Mouse (Mus musculus) olfactory bulb, adult 2 months (tissue): ENCODE data around the gene Wee2.

Experiments
- CTCF ChIP-seq: fragments of 200-500 bp; IDR thresholded peaks from 2 replicates; pipeline ENCODE4 v1.5.1; 2012; ENCODE audit warnings: low read depth, mild to moderate bottlenecking, low read length, moderate library complexity; ENCODE audit not compliant: insufficient read depth
- POLR2A ChIP-seq: fragments of 200-500 bp; IDR thresholded peaks from 2 replicates; pipeline ENCODE4 v1.6.1; 2012; ENCODE audit warnings: mild to moderate bottlenecking, low read depth, low read length, moderate library complexity; ENCODE audit not compliant: insufficient read depth

GRCm38 (mm10) chr6:40423774-40424173 is 15.1 kb upstream of the Wee2 start:
- TF ChIP-seq CTCF (no peak), POLR2A (no peak)
